ENCODE assay signal across 13 mouse cellular contexts in genomic region chr5:64324353-64324752, GRCm38 (mm10).
DNase-seq lines count a peak whose midpoint lies in the region; ATAC-seq and TF ChIP-seq lines count a peak whose summit lies in the region.
"Had no signal": no experiment of that assay in that cellular context is flagged by ENCODE, and none has a peak within 500 bp of the region (broad histone marks: within the 10 kb centered on the region; RNA-seq: fewer than 3 reads in every experiment).

No protein-coding gene starts in this region.

- H3K4me1 ChIP-seq in neural tube, embryonic 13.5 days (replicated peaks) = peaks cover 31% of the 10 kb centered on the region
- peaks cover 22% of the 10 kb centered on the region for H3K4me1 ChIP-seq in hindbrain, embryonic 15.5 days (replicated peaks)
- H3K4me1 ChIP-seq in stomach, postnatal 0 days (replicated peaks; ENCODE audit: control insufficient read depth, insufficient read depth) = peaks cover 5% of the 10 kb centered on the region

- H3K4me2 ChIP-seq in neural tube, embryonic 13.5 days = no peak overlapping the region
- H3K4me2 ChIP-seq in hindbrain, embryonic 15.5 days = no peak overlapping the region
- no peak overlapping the region for H3K4me2 ChIP-seq in stomach, postnatal 0 days (replicated peaks; ENCODE audit: low read depth)
- H3K4me2 ChIP-seq: liver, embryonic 11.5 days; neural tube, embryonic 12.5 days had no signal

- H3K4me3 ChIP-seq in neural tube, embryonic 13.5 days = no peak overlapping the region
- H3K4me3 ChIP-seq in hindbrain, embryonic 15.5 days = no peak overlapping the region
- no peak overlapping the region for H3K4me3 ChIP-seq in stomach, postnatal 0 days (ENCODE audit: low read depth, low read length)
- H3K4me3 ChIP-seq: neural tube, embryonic 12.5 days had no signal

- 92% methylated on average over 12 of the region's 12 CpGs for whole genome bisulfite sequencing in neural tube, embryonic 13.5 days
- 88% methylated on average over 12 of the region's 12 CpGs for WGBS in hindbrain, embryonic 15.5 days
- WGBS in stomach, postnatal 0 days = 74% methylated on average over 12 of the region's 12 CpGs

- 0 out of 2 replicates have a peak overlapping the region, but pooled peaks have one; percentile 33 for H3K27ac ChIP-seq in neural tube, embryonic 13.5 days (replicated peaks)
- H3K27ac ChIP-seq in hindbrain, embryonic 15.5 days (replicated peaks) = peak overlapping the region; percentile 54
- peak overlapping the region; percentile 61 for H3K27ac ChIP-seq in stomach, postnatal 0 days (replicated peaks)
- H3K27ac ChIP-seq: neural tube, embryonic 12.5 days had no signal

- no peak for TF ChIP-seq CTCF in stomach, postnatal 0 days (IDR thresholded peaks at IDR 0.05; ENCODE audit: low read depth)

- no peak for ATAC-seq in neural tube, embryonic 13.5 days (ENCODE audit: low read depth)
- 0 out of 2 replicates have a peak, but pooled peaks have one; percentile 6 for ATAC-seq in hindbrain, embryonic 15.5 days (ENCODE audit: low FRiP score, low read depth)
- peak; percentile 78 for ATAC-seq in stomach, postnatal 0 days (ENCODE audit: low FRiP score, low TSS enrichment)
- ATAC-seq in erythroid progenitor cell, adult 5-6 weeks (replicated peaks; ENCODE audit: low FRiP score, poor library complexity, severe bottlenecking) = no peak
- ATAC-seq: lung, postnatal 0 days had no signal

- no peak overlapping the region for H3K9ac ChIP-seq in neural tube, embryonic 13.5 days
- H3K9ac ChIP-seq in hindbrain, embryonic 15.5 days = no peak overlapping the region
- H3K9ac ChIP-seq in stomach, postnatal 0 days (ENCODE audit: low read length) = no peak overlapping the region
- H3K9ac ChIP-seq: neural tube, embryonic 12.5 days had no signal

- H3K36me3 ChIP-seq in neural tube, embryonic 13.5 days = peaks cover 34% of the 10 kb centered on the region
- H3K36me3 ChIP-seq in hindbrain, embryonic 15.5 days = no peaks in the 10 kb centered on the region
- peaks cover 6% of the 10 kb centered on the region; the same call in 1 of the 2 replicates for H3K36me3 ChIP-seq in stomach, postnatal 0 days (ENCODE audit: control insufficient read depth, insufficient read depth, low read length)

- no peak for TF ChIP-seq EP300 in stomach, postnatal 0 days (optimal IDR thresholded peaks at IDR 0.05)

- no peaks in the 10 kb centered on the region for H3K27me3 ChIP-seq in neural tube, embryonic 13.5 days
- H3K27me3 ChIP-seq in hindbrain, embryonic 15.5 days = no peaks in the 10 kb centered on the region
- no peaks in the 10 kb centered on the region for H3K27me3 ChIP-seq in stomach, postnatal 0 days (ENCODE audit: control insufficient read depth, insufficient read depth, low read length)
- H3K27me3 ChIP-seq: neural tube, embryonic 12.5 days had no signal

- no peaks in the 10 kb centered on the region for H3K9me3 ChIP-seq in neural tube, embryonic 13.5 days
- no peaks in the 10 kb centered on the region for H3K9me3 ChIP-seq in hindbrain, embryonic 15.5 days
- H3K9me3 ChIP-seq in stomach, postnatal 0 days (ENCODE audit: control insufficient read depth, low read length) = no peaks in the 10 kb centered on the region
- H3K9me3 ChIP-seq: neural tube, embryonic 12.5 days had no signal

- DNase-seq in kidney, adult 9 months = peak; percentile 57
- DNase-seq in kidney, adult 8-10 months = no peak
- no peak for DNase-seq in neural tube, embryonic 10.5 days (ENCODE audit: extremely low spot score, low spot score)
- DNase-seq in stomach, postnatal 0 days (ENCODE audit: low spot score) = peak; percentile 63
- no peak for DNase-seq in left cerebral cortex, adult 11 months (ENCODE audit: low spot score)
- DNase-seq: adrenal gland, adult 8-10 months; heart, postnatal 14 days had no signal

Comparison
In these comparisons a context has a peak if more than half of its experiments do, and no peak if none do; other contexts are left out.
1. DNase-seq: peak in kidney, adult 9 months (single experiment) and stomach, postnatal 0 days (single experiment); none in kidney, adult 8-10 months (0 of 2), neural tube, embryonic 10.5 days (single experiment) and left cerebral cortex, adult 11 months (single experiment).
2. ATAC-seq: peak in hindbrain, embryonic 15.5 days (single experiment) and stomach, postnatal 0 days (single experiment); none in neural tube, embryonic 13.5 days (single experiment) and erythroid progenitor cell, adult 5-6 weeks (single experiment).
3. Peak in every context shown above with its lines, with median percentiles within 50 percentile points of each other: H3K27ac ChIP-seq.